Mouse (Mus musculus) layer of hippocampus, adult 9-10 months (tissue): ENCODE measurements around the gene Ncoa7.
"Not testable (repeated sequence)": the region's sequence is repeated elsewhere in the genome, so short reads cannot be mapped to it uniquely, and the experiment has no call there.

ENCODE experiments used
- DNase-seq: peaks from one replicate; pipeline ENCODE4 v3.0.0; 2022; ENCODE audit warnings: low spot score

The Ncoa7 gene

DNA sequence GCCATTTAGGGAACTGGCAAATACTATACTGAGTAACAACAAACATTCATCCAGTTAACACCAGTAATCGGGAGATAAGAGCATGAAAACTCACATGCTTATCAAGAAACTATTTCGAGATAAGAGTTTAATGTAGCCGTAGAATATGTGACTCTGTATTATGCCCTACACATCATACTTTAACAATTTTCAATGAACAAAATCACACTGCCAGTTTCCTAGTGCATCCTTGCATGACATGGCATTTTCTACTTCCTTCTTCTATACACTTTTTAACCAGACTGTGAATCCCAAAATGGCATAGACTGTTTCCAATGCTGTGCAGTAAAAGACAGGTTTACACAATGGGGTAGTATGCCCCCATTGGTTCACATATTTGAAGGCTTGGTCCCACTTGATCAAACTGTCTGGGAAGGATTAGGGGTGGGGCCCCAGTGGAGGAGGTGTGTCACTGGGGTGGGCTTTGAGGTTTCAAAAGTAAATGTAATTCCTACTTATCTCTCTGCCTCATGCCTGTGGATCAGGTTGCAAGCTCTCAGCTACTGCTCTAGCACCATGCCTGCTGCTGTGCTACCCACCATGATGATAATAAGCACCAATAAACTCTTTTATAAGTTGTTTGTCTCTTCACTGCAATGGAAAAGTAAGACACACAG, 15.3 kb downstream of the Ncoa7 start:
- DNase-seq, result no peak

DNA sequence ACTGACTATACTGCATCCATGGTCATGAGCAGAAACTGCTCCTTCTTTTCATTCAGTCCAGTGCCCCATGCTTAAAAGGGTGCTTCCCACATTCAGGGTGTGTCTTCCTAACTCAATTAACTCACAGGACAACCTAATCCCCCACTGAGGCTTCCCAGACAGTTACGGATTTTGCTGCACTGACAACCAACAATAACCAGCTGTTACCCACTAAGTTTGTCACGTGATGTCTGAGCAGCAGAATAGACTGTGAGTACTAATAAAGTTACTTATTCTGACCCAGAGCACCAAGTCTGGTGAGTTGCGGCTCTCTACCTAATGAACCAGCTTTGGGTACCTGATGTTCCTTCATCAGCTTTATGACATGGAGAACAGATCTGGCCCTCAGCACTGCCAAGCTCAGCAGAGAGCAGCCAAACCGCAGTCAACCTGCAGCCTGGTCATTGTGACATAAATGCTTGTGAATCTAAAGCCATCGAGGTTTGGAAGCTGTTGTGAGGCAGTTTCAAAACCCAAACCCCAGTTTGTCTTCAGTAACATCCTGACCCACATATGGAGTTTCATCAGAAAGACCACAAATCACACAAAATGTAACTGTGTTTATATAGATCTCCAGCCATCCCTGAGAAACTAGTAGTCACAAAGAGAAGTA, 16.9 kb downstream of the Ncoa7 start:
- DNase-seq, result no peak

DNA sequence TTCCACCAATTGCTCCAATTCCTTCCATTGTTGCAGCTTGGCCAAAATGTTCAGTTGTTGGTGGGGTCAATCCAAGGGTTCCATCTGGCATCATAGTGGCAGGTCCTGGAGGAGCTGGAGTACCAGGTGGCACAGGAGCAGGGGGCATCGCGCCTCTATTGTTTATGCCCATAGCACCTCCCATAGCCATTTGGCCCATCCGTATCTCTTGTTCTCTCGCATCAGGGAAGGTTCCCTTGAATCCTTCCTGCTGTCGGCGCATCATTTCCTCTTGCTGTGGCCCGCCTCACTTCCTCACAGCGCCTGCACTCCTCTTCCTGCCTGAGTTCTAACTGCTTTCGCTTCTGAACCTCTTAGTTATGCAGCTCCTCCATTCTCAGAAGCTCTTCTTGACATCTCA, 22.2 kb downstream of the Ncoa7 start:
- DNase-seq, result not testable (repeated sequence)

DNA sequence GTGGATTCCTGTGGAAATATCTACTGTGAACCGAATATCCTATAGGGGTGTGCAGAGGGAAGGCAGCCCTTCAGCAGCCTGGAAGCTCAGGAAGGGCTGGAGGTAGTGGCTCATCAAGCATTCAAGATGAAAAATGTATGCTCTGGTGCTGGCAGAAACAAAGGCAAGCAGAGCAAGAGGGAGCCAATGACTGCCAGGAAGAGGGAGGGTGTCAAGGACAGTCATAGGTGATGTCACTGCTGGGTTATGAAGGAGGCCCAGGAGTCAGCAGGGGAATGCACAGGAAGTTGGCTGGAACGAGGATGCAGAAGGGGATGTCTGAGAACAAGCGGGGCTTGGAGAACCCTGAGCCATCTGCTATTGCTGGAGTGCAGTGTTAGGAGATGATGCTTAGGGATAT, 24.9 kb downstream of the Ncoa7 start:
- DNase-seq, result no peak

DNA sequence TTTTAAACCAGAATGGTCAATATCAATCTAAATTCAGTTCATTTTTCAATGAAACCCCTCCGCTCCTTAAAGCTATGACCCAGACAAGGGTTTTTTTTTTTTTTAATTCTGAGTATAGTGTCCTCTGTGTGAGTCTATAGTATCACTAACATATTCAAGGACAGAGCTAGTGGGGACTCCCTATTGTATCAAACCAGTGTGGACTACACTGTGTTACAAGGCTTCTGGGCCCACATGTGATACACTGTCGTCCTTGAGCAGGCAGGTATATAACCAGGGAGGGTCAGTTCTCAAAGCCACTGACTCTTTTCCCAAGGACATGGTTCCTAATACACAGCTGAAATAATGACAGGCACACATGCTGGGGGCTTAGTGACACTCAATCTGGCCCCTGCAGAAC, 27.1 kb downstream of the Ncoa7 start:
- no peak for DNase-seq

DNA sequence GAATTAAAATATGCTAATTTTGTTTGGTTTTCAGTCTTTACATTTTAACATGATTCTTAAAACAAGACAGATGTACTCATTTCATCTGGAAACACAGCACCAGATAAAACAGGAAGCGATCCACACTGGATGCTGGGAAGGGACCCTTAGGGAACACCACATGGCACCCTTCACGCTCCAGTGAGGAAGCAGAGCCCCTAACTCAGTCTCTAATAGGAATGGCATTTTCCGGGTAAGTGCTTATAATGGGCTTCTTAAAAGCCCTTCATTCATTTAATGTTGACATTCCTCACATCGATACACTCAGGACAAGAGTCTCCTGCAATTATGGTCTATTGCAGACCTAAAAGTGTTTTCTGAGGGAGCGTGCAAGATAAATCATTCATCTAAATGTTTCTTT, 27.6 kb downstream of the Ncoa7 start:
- no peak for DNase-seq

DNA sequence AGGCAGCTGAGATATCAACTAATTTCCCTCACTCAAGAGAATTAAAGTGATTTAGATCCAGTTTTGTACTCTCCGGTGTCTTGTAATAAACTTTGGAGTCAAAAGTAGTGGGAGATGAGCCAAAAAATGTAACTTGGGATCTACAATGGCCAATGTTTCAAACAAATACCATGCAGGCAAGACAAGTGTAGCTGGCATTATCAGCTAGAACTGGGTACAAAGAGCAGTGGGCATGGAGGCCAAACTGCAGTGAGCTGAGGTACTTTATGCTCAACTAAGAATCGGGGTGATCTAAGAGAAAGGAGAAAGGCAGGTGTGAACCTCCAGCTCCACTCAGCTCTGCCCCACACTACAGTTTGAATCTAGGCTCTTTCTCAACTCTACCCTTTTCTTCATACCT, 28.7 kb downstream of the Ncoa7 start:
- DNase-seq, result no peak

DNA sequence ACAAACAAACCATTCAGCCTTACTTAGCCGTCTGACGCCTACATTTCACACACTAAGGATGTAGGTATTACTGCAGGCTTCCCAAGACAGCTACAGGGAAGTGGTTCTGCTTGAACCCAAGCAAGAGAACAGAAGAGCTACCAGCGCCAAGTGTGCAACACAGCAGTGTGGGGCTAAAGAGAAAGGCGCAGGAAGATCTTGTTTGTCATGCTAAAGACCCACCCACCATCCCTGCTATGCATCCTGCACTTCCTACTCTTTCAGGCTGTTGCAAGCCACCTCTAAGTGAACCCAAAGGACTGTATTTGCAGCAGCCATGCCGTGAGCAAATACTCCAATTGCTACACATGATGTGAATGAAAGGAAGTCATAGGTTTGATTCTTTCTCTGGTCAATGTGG, 29.9 kb downstream of the Ncoa7 start:
- no peak for DNase-seq

DNA sequence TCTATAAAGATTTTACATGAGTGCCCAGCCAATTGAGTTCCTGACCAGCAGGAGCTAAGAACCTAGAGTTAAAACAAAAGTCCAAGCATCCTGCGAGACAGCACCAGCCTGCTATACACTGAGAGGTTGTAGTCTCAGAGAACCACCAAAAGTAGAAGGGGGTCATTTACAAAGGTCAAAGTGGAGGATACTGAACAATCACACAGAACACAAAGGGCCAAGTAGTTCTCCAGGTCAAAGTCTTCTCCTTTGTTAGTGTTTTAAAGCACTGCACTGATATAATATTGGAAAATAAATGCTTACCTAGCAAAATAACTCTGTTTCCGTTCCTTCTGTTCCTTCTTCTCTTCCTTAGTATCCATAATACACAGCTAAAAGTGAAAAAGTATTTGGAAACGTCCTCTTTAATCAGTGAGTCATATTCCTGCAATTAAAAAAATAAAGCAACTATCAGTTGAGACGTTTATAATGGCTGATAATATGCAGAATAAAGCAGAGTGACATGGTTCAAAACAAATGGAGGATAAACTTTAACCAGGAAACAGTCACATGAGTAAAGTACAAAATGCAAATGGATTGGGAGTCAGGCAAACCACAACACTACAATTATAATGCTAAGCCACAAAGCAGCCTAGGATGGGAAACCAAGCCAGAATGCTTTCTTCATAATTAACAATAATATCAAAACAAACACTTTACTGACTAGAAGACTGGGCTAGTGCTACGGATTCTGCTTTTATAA, 31.5 kb downstream of the Ncoa7 start:
- DNase-seq, result no peak

DNA sequence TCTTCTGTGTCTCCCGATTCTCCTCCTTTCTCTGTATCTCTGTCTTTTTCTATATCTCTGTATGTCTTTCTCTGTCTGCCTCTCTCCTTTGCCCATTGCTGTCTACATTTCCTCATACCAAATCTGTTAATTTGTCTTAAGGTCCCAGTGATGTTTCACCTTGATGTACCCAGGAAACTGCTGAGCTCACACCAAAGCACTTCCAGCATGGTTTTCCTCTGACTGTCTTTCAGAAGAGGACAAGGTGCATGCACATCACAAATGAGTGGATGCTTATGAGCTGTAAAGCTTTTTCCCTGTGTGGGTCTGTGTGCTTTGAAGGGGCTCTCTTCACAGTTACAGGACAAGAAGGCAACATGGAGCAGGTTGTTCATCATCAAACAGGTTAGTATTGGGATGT, 34.3 kb downstream of the Ncoa7 start:
- DNase-seq, result no peak

DNA sequence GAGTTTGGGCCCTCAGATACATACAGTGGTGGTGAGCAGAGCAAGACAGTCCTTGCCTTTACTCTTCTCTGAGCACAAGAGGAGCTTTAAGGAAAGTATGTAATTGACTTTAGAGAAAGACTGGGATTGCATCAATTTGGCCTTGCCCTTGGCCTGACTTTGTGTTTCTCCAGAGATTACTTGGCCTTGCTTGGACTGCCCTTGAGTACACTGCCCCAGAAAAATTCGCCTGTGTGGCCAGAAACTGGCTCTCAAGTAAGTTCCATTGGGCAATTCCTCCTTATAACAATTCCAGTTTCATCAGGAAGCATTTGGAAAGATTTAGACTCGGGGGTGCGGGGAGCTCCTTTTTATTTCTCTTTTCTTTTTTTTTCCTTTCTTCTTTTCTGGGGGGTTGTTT, 34.9 kb downstream of the Ncoa7 start:
- no peak for DNase-seq

DNA sequence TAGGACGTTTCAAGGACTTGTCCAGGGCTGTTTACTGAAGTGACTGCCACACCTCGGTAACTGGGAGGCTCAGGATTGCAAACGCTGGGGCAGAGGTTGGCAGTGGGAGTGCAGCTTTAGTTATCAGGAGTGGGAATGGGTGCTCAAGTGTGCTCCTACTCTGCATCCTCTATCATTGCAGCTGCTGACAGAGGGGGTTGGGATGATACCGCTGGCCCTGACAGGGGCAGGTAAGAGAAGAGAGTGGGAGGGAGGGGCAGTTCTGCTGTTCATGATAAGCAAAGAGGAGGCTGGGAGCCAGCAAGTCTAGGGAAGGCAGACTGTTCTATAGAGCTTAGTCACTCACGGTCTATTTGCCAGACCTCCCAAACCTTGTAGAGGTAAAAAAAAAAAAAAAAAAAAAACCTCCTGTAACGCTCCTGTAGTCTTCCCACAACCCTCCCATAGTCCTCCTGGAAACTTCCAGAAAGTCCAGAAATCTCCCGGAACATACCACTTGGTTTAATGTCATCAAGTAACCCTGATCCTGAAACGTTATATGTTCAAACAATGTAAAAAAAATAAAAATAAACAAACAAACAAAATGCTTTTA, 39.9 kb downstream of the Ncoa7 start:
- no peak for DNase-seq

DNA sequence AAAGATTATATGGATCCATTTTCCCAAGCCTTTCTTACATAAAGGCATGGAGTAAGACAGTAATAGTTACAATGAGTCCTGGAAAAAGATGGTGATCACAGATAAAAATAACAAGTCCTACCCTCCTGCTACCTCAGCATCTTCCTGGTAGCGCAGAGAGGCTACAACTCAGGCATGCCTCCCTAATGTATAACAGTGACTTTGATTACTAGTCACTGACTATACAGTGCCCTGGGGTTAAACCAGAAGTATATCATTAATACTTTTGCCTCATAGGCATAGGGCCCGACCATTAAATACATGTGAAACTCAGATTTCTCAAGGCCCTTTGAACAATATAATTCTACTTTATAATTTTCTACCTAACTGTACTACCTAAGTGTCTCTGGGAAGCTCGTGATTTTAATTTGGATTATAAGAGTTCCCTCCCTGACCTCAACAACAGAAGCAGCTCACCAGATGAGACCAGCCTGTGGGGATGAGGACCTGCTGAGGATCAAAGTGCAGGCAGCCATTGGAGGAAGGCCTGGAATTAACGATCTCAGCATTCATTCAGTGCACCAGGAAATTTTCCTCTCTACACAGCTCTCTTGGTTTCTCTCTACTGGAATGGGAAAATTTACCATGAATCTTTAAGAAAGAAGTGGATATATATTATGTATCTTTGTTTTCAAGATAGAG, 40.7 kb downstream of the Ncoa7 start:
- DNase-seq, result no peak

DNA sequence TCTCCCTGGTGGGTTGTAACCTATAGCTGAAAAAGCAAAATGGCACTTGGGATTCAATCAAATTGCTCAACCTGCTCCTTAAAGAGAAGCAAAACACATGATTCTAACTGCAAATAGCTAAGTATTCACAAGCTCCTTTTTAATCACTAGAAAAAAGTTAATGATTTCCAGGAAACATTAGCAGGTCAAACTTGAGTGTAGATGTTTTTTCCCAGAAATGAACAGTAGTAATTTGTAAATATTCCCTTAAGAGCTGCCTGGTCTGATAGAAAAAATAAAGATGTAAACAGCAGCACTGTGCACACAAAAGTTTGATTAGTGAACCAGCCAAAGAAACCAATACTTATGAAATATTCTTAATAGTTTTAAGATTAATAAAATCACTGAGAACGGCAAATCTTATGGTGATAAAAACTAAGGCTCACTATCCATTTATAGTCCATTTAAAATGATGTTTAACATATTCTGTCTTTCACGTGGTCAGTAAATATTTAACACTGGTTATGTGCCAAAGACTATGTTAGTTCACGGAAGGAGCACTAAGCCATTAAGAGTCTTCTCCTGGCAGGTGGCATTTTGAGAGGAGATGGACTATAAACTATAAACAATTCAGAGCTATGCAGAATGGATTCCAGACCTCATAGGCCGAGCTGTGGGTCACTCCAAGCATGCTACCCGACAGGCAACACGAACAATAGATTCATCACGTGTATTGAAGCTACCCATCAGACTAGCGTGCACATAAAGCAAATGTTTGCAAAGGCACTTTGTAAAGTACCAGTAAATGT, 43.6 kb downstream of the Ncoa7 start:
- DNase-seq, result no peak

DNA sequence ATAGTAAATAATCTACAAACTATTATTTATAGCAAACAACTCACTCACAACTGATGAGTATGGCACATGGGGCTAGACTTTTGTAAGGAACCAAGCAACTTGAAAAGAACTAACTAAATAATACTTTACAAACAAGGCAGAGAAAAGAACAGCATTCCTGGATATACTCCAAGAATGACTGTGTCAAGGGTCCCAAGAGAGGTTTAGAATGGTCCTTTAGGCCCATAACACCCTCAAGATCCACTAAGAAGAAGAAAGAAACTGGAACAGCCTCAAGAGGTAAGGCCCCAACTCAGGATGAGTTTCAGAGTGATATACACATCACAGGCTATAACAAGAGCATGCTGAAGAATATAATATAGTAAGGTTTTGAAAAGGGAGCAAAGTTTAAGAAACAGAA, 47.1 kb downstream of the Ncoa7 start:
- DNase-seq, result no peak

DNA sequence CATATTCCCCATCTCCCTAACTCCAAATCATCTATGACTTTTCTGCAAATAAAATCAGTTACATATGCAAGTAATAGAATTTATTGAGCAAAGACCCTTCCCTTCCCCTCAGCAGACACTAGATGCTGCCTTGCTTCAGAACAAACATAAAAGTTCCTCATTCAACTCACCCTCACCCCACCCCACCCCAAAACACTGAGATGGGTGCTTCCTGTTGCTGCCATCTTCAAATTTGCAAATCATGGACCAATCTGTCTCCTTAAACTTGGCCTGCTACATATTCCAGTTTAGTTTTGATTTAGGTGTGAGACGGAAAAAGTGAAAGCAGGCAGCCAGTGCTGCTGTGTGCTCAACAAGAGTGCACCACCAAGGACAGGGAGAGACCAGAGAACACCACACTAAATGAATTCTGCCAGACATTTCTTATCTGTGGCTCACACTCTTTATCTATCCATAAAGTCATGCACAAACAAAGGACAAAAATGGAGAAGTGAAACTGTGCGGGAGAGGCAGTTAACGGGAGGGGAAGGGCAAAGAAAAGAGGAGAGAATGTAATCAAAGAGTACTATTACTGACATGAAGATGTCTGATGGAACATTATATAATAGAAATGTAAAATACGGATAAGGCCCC, 48.2 kb downstream of the Ncoa7 start:
- DNase-seq, result no peak

DNA sequence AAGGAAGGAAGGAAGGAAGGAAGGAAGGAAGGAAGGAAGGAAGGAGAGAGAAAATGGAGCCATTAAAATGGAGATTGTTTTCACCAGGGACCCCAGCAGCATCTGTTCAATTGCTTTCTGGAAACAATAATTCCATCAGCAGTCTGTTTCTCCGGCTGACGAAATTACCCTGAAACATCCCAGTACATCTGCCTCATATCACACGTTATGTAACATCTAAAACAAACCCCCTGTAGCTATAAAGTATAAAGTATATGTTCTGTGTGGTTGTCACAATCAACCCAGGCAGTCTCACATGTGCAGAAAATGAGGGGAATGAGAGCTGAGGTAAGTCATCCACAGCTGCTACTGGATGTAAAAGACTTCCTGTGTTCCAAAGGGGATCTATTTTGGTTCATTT, 49.0 kb downstream of the Ncoa7 start:
- DNase-seq, result peak; percentile 12

DNA sequence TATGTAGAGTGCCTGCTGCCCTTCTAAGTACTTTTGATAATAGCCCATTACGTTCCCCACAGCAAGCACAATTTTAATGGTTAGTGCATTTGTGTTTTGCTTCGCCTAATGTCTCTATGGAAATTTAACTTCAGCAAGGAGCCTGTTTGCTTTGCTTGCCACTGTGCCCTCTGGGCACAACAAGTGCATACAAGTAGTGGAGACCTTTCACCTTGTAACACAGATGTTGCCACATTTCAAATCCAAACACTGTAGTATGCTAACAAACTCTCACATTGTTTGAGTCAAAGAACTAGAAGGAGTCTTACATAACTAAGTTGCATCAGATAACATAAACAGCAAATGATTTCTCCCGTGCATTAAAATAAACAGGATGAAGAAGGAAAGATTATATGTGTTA, 50.6 kb downstream of the Ncoa7 start:
- DNase-seq, result no peak

DNA sequence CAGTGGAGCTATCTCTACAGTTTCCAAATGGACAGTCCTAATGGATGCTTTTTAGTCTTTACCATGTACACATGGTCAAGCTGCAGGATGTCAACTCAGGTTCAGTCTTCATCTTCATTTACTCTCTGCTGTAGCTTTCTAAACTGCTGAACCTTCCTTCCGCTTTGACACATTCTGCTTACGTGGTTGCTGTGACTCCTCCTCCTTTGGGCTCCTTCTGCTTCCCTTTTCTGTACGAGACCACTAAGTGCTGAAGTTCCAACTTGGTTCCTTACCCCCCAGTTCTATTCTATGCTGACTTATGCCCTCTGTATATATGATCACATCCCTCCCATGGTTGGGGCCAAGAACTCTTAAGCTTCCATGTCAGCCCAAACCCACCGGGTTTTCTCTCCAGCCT, 51.5 kb downstream of the Ncoa7 start:
- no peak for DNase-seq

DNA sequence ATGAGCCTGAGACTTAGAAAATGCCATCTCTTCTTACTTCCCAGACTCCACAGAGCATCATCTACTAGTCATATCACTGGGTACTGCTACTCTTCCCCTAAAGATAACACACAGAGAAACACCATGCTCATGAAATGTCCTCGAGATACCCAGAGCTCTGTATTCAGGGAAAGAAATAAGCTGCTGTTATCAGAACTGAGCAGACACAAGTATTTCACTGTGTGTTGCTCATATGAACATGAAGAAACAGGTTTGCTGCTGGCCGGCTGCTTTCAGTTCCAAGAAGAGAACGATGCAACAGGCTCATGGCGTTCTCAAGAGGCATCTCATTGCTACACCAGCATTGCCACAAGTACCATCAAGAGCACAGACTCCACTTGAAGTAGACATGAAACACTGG, 53.3 kb downstream of the Ncoa7 start:
- no peak for DNase-seq

DNA sequence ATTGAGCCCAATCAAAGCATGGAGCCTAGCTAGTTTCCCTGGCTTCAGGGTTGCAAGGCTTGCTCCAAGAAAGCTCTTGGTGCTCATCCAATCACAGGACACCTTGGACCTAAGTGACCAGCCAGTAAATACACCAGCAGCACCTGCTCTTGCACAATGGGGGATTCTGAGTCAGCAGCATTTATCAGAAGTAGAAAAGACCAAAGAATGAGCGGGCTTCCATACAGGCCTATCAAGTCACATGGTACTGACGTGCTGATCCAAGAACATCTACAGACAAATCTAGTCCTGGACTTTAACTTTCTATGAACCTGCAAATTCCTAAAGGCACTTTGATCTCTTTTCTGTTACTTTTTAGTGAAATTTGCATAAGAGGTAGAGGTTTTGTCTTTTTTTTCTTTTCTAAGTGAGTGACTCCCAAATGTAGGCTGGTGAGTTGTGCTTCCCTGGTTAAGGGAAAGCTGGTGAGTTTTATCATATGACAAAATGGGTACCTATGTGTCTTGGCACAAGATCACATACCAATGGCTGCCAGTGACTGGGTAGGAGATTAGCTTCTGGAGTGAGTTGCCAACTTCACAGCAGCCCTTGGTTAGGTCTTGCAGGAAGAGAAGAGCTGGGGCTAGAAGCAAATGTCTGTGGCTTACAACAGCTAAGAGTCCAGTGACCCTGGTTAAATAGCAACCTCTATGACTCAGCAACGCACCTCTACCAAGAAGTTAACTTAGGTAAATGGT, 57.7 kb downstream of the Ncoa7 start:
- no peak for DNase-seq
